Mouse (Mus musculus): Measurements from ENCODE around the gene Cmc2. TPM values are rescaled to one million over a fixed set of nuclear protein-coding genes. Genes with fewer than 3 reads are reported as not detected.

Cmc2 gene
- polyA plus RNA-seq, 1 experiment from 2014 or later: 28.6 TPM

GRCm38 (mm10) chr8:116891446-116891845, 29.8 kb downstream of the Cmc2 start:
- Histone ChIP-seq H3K9me3 (ENCODE audit: control insufficient read depth, low read length) (no peaks in the 10 kb centered on the region), H3K4me1 (replicated peaks; ENCODE audit: control insufficient read depth, insufficient read depth, low read length) (no peaks in the 10 kb centered on the region), H3K9ac (replicated peaks; ENCODE audit: low read depth, low read length) (no peak overlapping the region), H3K27me3 (replicated peaks; ENCODE audit: control insufficient read depth, insufficient read depth, low read length) (no peaks in the 10 kb centered on the region), H3K4me2 (ENCODE audit: low read length) (no peak overlapping the region), H3K36me3 (ENCODE audit: control insufficient read depth, insufficient read depth) (0 out of 2 replicates have a peak, but pooled peaks cover 2% of the 10 kb centered on the region), H3K4me3 (replicated peaks; ENCODE audit: low read length) (no peak overlapping the region), H3K27ac (ENCODE audit: low read length) (no peak overlapping the region)
- WGBS: 91% methylated on average over 5 of the region's 5 CpGs
- no peak for ATAC-seq

GRCm38 (mm10) chr8:116887813-116888212, 33.4 kb downstream of the Cmc2 start:
- Histone ChIP-seq H3K27ac (ENCODE audit: low read length) (no peak overlapping the region), H3K9me3 (ENCODE audit: control insufficient read depth, low read length) (no peaks in the 10 kb centered on the region), H3K4me2 (ENCODE audit: low read length) (no peak overlapping the region), H3K27me3 (replicated peaks; ENCODE audit: control insufficient read depth, insufficient read depth, low read length) (no peaks in the 10 kb centered on the region), H3K4me3 (replicated peaks; ENCODE audit: low read length) (no peak overlapping the region), H3K36me3 (ENCODE audit: control insufficient read depth, insufficient read depth) (0 out of 2 replicates have a peak, but pooled peaks cover 2% of the 10 kb centered on the region), H3K4me1 (replicated peaks; ENCODE audit: control insufficient read depth, insufficient read depth, low read length) (no peaks in the 10 kb centered on the region), H3K9ac (replicated peaks; ENCODE audit: low read depth, low read length) (no peak overlapping the region)
- WGBS: 85% methylated on average over 4 of the region's 4 CpGs
- no peak for ATAC-seq

- Histone ChIP-seq H3K9me3 (ENCODE audit: control insufficient read depth, low read length) (no peaks in the 10 kb centered on the region), H3K4me2 (ENCODE audit: low read length) (no peak overlapping the region), H3K9ac (replicated peaks; ENCODE audit: low read depth, low read length) (no peak overlapping the region), H3K4me1 (replicated peaks; ENCODE audit: control insufficient read depth, insufficient read depth, low read length) (no peaks in the 10 kb centered on the region), H3K27ac (ENCODE audit: low read length) (no peak overlapping the region), H3K4me3 (replicated peaks; ENCODE audit: low read length) (no peak overlapping the region), H3K36me3 (ENCODE audit: control insufficient read depth, insufficient read depth) (no peaks in the 10 kb centered on the region), H3K27me3 (replicated peaks; ENCODE audit: control insufficient read depth, insufficient read depth, low read length) (no peaks in the 10 kb centered on the region)
- WGBS: 83% methylated on average over 8 of the region's 8 CpGs
- ATAC-seq: no peak
These were observed 39.9 kb downstream of the Cmc2 start for GRCm38 (mm10) chr8:116881396-116881795.

- no peak for ATAC-seq
- no peak overlapping the region for H3K27ac ChIP-seq (ENCODE audit: low read length)
- 84% methylated on average over 17 of the region's 17 CpGs for WGBS
- H3K4me2 ChIP-seq (ENCODE audit: low read length): no peak overlapping the region
- no peaks in the 10 kb centered on the region for H3K27me3 ChIP-seq (replicated peaks; ENCODE audit: control insufficient read depth, insufficient read depth, low read length)
- no peaks in the 10 kb centered on the region for H3K4me1 ChIP-seq (replicated peaks; ENCODE audit: control insufficient read depth, insufficient read depth, low read length)
- H3K9ac ChIP-seq (replicated peaks; ENCODE audit: low read depth, low read length): no peak overlapping the region
- H3K36me3 ChIP-seq (ENCODE audit: control insufficient read depth, insufficient read depth): no peaks in the 10 kb centered on the region
- H3K9me3 ChIP-seq (ENCODE audit: control insufficient read depth, low read length): no peaks in the 10 kb centered on the region
- H3K4me3 ChIP-seq (replicated peaks; ENCODE audit: low read length): no peak overlapping the region
These were observed 45.3 kb downstream of the Cmc2 start for GRCm38 (mm10) chr8:116875798-116876450.

- no peak for ATAC-seq
- Histone ChIP-seq H3K27me3 (replicated peaks; ENCODE audit: control insufficient read depth, insufficient read depth, low read length) (no peaks in the 10 kb centered on the region), H3K9ac (replicated peaks; ENCODE audit: low read depth, low read length) (no peak overlapping the region), H3K27ac (ENCODE audit: low read length) (no peak overlapping the region), H3K36me3 (ENCODE audit: control insufficient read depth, insufficient read depth) (no peaks in the 10 kb centered on the region), H3K4me2 (ENCODE audit: low read length) (no peak overlapping the region), H3K9me3 (ENCODE audit: control insufficient read depth, low read length) (no peaks in the 10 kb centered on the region), H3K4me3 (replicated peaks; ENCODE audit: low read length) (no peak overlapping the region), H3K4me1 (replicated peaks; ENCODE audit: control insufficient read depth, insufficient read depth, low read length) (no peaks in the 10 kb centered on the region)
- 82% methylated on average over 8 of the region's 8 CpGs for WGBS
These were observed 47.3 kb downstream of the Cmc2 start for GRCm38 (mm10) chr8:116873986-116874385.

- no peaks in the 10 kb centered on the region for H3K9me3 ChIP-seq (ENCODE audit: control insufficient read depth, low read length)
- no peaks in the 10 kb centered on the region for H3K27me3 ChIP-seq (replicated peaks; ENCODE audit: control insufficient read depth, insufficient read depth, low read length)
- no peaks in the 10 kb centered on the region for H3K4me1 ChIP-seq (replicated peaks; ENCODE audit: control insufficient read depth, insufficient read depth, low read length)
- no peak overlapping the region for H3K9ac ChIP-seq (replicated peaks; ENCODE audit: low read depth, low read length)
- H3K36me3 ChIP-seq (ENCODE audit: control insufficient read depth, insufficient read depth): no peaks in the 10 kb centered on the region
- H3K27ac ChIP-seq (ENCODE audit: low read length): no peak overlapping the region
- 84% methylated on average over 11 of the region's 11 CpGs for WGBS
- ATAC-seq: no peak
- H3K4me2 ChIP-seq (ENCODE audit: low read length): no peak overlapping the region
- H3K4me3 ChIP-seq (replicated peaks; ENCODE audit: low read length): no peak overlapping the region
These were observed 47.7 kb downstream of the Cmc2 start for GRCm38 (mm10) chr8:116873586-116873985.

GRCm38 (mm10) chr8:116872761-116873342, 48.4 kb downstream of the Cmc2 start:
- Histone ChIP-seq H3K27me3 (replicated peaks; ENCODE audit: control insufficient read depth, insufficient read depth, low read length) (no peaks in the 10 kb centered on the region), H3K4me1 (replicated peaks; ENCODE audit: control insufficient read depth, insufficient read depth, low read length) (no peaks in the 10 kb centered on the region), H3K36me3 (ENCODE audit: control insufficient read depth, insufficient read depth) (no peaks in the 10 kb centered on the region), H3K9me3 (ENCODE audit: control insufficient read depth, low read length) (no peaks in the 10 kb centered on the region), H3K27ac (ENCODE audit: low read length) (no peak overlapping the region), H3K4me2 (ENCODE audit: low read length) (no peak overlapping the region), H3K4me3 (replicated peaks; ENCODE audit: low read length) (no peak overlapping the region), H3K9ac (replicated peaks; ENCODE audit: low read depth, low read length) (no peak overlapping the region)
- 83% methylated on average over 2 of the region's 2 CpGs for WGBS
- ATAC-seq: no peak

GRCm38 (mm10) chr8:116868699-116869098, 52.6 kb downstream of the Cmc2 start:
- H3K36me3 ChIP-seq (ENCODE audit: control insufficient read depth, insufficient read depth): no peaks in the 10 kb centered on the region
- no peaks in the 10 kb centered on the region for H3K9me3 ChIP-seq (ENCODE audit: control insufficient read depth, low read length)
- WGBS: 52% methylated on average over 4 of the region's 4 CpGs
- no peak overlapping the region for H3K4me3 ChIP-seq (replicated peaks; ENCODE audit: low read length)
- no peak overlapping the region for H3K9ac ChIP-seq (replicated peaks; ENCODE audit: low read depth, low read length)
- peaks cover under 1% of the 10 kb centered on the region for H3K4me1 ChIP-seq (replicated peaks; ENCODE audit: control insufficient read depth, insufficient read depth, low read length)
- peak; percentile 57; the same call in 1 of the 2 replicates for ATAC-seq
- H3K27ac ChIP-seq (ENCODE audit: low read length): no peak overlapping the region
- no peak overlapping the region for H3K4me2 ChIP-seq (ENCODE audit: low read length)
- H3K27me3 ChIP-seq (replicated peaks; ENCODE audit: control insufficient read depth, insufficient read depth, low read length): 0 out of 2 replicates have a peak, but pooled peaks cover 3% of the 10 kb centered on the region

- H3K27me3 ChIP-seq (replicated peaks; ENCODE audit: control insufficient read depth, insufficient read depth, low read length): 0 out of 2 replicates have a peak, but pooled peaks cover 3% of the 10 kb centered on the region
- 83% methylated on average over 9 of the region's 9 CpGs for WGBS
- H3K27ac ChIP-seq (ENCODE audit: low read length): no peak overlapping the region
- H3K9me3 ChIP-seq (ENCODE audit: control insufficient read depth, low read length): no peaks in the 10 kb centered on the region
- peaks cover 7% of the 10 kb centered on the region for H3K4me1 ChIP-seq (replicated peaks; ENCODE audit: control insufficient read depth, insufficient read depth, low read length)
- no peak overlapping the region for H3K9ac ChIP-seq (replicated peaks; ENCODE audit: low read depth, low read length)
- no peak for ATAC-seq
- H3K4me2 ChIP-seq (ENCODE audit: low read length): no peak overlapping the region
- no peak overlapping the region for H3K4me3 ChIP-seq (replicated peaks; ENCODE audit: low read length)
- no peaks in the 10 kb centered on the region for H3K36me3 ChIP-seq (ENCODE audit: control insufficient read depth, insufficient read depth)
These were observed 53.9 kb downstream of the Cmc2 start for GRCm38 (mm10) chr8:116867321-116867720.
